Mouse (Mus musculus): ENCODE measurements around the gene Fhad1. TPM values are rescaled to one million over a fixed set of nuclear protein-coding genes. Genes with fewer than 3 reads are reported as not detected.
A peak's percentile ranks its signal among the peaks of the same experiment; 100 is the strongest.
"Not testable (repeated sequence)": the region's sequence is repeated elsewhere in the genome, so short reads cannot be mapped to it uniquely, and the experiment has no call there.

The Fhad1 gene
- 1 to 10 TPM; 8.6 to 9.7 TPM for total RNA-seq (2021)

DNA sequence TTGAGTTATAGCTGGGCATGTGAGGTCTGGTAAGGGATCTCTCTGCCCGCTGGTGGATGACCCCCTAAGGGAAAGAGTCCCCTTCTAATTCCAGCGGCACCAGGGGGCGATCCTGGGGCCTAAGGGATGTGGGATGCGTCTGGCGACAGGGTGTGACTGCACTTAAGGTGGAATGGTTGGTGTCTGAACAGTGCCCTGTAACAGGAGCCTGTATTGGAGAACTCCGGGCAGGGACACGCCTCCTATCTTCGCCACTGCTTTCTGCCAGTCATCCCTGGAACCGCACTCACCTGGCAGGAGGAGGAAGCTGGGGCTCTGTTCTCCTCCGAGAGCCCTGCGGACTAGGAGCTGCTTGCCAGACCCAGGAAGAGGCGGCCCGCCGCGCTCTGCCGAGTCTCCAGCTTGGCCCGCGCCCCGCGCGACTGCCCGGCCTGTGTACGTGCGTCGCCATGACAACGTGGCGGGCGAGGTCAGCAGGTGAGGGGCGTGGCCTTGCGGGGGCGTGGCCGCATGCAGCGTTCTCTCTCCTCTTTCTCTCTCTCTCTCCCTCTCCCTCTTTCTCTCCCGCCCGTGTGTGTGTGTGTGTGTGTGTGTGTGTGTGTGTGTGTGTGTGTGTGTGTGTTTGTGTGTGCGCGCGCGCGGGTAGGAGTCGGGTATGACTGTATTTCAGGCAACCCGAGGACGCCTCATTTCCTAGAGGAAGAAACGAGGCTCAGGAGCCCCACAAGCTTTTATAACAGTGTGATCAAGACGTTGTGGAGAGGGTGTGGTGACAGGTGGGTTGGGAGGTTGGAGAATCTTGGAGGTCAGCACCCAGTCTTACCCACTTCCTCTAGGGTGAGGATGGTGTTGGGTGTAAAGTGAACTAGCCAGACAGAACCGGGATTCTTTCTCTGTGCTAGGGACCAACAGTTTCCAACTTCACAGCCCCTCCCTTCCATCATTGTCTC is at the start of gene Fhad1:
Gene Fhad1, minus strand, starts transcription at position 424 of the 950 bp plus-strand sequence.
- peak; percentile 21 to 22 for DNase-seq

DNA sequence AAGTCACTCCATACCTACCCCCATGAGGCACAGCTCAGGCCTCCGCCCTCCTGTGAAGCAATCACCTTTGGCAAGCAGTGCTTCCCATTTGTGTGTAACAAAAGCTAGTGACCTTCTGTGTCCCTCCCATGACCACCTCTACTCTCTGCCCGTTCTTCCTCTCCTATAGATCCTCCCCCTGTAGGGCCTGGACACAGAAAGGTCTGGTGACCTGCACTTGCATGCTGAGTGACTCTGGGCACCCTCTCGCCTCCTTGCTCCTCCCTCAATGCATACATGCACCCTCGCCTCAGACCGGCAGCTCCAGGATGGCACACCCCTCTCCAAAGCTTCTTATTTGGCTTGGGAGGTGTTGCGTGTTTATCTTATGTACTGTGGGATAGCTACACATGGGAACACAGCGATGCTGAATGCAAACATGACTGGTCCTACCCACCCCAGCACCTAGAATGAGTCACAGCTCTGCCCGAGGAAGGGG is 48.2 kb upstream of the Fhad1 start:
- DNase-seq = no peak

DNA sequence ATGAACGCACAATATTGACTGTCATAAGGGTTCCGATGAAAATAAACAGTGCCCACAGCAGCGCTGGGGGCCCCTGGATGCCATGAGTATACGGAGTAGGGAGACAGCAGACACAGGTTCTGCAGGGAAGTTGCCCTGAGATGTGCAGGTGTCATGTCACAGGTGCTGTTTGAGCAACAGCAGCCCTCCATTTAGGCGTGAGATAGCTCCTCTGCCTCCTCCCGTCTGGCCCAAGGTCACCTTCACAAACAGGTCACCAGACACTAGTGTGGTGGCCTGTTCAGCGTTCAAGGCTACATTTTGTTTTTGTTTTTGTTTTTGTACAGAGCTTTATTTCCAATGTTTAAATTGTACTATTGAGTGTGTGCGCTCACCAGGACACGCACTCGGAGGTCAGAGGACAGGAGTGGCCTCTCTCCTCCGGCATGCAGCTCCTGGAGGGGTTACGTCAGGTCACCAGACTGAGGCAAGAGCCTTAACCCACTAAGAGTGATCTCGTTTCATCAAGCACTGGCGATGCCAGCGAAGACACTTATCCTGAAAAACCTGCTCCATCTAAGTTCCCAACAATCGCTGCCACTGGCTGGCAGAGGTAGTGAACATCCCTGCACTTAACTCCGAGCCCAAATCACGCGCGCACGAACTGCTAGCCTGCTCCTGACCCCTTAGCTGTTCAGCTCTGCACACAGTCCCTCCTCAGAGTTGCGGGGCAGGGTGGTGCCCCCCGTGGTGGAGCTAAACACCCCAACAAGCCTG is 46.8 kb upstream of the Fhad1 start:
- no peak for DNase-seq

DNA sequence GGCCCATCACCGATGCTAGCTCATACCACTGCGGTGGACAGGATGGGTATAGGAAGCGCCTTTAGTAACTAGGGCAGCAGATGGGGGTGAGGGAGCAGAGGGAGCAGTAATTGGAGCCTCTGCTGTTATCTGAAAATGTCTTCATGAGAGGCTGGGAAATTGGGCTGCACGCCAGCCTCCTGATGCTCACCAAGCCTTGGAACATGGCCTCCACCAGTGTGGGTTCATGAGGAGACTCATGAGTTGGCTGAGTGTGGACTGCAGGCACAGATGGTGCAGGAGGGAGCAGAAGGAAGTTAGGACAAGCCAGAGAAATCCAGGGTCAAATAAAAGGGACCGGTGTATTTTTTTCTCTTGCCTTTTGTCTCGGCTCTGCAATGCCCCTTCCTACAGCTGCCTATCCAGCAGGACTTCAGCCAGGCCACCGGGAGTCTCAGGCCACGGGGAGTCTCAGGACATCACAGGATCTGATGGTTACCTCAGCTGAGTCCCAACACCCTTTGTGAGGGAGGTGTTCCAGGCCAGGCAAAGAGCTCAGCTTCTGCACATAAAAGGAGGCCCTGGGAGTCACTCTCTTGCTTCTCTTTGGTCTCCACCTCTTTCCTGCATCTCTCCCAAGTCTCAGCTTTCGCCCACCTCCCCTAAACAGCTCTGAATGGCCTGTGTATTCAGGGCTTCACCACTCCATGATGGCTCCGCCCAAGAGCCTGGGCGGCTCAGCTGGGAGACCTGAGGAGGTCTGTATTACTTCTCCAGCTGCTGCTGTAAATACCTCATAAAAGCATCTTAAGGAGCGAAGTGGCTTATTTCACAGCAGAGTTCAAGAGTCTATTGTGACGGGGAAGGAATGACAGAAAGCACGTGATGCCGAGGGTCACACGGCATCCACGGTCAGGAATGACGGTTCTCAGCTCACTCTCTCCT is 45.8 kb upstream of the Fhad1 start:
- peak in 1 of 2 experiments; percentile 38 for DNase-seq

DNA sequence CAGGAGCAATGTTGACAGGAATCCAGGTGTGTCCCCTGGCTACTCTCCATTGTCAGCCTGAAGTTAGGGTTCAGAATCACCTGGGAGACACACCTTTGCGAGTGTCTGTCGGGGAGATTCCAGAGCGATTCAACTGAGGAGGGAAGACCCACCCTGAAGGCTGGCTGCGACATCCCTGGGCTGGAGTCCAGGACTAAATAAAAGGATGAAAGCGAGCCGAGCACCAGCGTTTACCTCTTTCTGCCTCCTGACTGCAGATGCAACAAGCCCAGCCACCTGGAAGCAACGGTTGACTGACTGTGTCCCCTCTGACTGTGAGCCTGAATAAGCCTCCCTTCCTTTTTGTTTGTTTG is 44.9 kb upstream of the Fhad1 start:
- no peak for DNase-seq

DNA sequence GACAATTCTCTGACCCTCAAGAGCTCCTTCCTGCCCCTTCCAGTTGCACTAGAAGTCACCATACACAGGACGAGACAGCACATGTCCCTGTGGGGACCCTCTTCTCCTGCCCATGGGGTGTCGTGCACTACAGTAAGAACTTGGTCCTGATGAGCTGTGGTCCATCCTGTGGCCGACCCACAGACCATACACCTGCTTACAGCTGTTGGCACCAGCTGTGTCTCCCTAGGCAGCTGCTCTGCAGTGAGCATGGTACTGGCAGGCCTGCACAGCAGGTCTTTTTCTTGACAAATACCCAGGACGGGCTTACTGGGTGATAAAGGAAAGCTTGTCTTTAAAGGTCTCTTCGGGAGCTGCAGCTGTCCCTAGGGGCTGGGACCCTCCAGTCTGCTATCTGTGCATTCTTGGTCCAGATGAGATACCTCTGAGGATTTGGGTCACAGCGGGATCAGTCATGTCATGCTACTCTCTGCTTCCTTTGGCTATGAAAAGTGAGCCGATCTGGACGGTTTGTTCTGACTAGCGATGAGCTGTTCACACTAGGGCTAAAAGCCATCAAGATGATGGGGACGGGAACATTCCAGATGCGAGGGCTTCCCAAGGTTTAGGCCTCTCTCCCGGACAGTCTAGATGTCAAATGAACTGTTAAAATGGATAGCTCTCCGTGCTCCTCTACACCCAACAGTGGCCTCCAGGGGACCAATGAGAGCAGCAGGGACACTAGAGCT is 44.4 kb upstream of the Fhad1 start:
- DNase-seq = no peak

DNA sequence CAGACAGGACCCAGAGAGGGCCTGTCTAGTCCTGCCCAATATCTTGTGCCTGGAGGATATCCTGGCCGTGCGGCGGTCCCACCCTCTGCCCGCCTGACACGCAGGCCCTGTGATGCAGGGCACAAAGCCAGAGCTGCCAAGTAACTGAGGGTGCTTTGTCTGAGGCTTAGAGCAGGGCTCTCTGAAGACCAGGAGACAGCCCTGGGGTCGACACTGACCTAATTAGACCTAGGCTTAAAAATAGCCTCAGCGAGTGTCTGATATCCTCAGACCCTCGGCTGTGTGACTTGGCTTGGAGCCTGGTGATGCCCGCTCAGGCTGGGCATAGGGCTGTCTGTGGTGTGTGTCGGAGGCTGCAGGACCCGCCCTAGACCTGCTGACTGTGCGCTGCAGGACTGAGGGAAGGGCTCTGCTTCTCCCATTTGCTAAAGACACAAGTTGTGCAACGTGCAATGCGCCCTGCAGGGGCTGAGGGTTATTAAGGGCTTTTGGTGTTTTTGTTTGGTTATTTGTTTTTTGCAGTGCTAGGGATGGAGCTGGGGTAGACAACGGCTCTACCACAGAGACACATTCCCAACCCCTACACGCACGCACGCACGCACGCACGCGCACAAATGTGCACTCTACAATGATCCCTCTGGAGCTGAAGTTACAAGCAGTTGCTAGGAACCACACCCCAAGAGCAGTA is 42.8 kb upstream of the Fhad1 start:
- DNase-seq = peak; percentile 29 to 51

DNA sequence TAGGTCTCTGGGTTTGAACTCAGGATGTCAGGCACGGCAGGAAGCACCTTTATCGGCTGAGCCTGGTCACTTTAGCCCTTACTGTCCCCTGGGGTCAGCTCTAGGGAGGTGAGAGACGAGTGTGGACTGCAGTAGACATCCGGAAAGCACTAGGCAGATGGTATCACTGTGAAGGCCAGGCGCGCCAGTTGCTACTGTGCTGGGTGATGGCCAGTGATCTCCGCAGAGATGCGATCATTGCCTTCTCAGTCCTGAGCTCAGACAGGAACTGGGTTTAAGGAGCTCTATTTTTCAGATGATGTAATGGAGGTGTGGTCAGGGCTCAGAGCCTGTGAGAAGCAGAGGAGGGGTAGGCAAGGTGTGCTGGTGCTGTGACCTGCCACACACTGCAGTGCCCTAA is 40.7 kb upstream of the Fhad1 start:
- no peak for DNase-seq

DNA sequence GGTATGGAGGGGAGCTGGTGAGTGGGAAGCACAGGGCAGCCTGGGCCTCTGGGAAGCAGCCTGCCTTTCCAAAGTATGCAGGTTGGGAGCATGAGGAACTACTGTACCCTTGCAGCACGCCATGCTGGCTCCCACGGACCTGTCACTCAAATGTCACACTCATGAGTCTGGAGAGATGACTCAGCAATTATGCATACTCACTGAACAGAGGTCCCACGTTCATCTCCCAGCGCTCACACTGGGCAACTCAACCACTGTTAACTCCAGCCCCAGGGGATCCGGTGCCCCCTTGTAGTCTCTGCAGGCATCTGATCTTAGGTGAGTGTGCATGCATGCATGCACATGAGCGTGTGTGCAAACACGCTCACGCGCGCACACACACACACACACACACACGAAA is 39.7 kb upstream of the Fhad1 start:
- DNase-seq = no peak

DNA sequence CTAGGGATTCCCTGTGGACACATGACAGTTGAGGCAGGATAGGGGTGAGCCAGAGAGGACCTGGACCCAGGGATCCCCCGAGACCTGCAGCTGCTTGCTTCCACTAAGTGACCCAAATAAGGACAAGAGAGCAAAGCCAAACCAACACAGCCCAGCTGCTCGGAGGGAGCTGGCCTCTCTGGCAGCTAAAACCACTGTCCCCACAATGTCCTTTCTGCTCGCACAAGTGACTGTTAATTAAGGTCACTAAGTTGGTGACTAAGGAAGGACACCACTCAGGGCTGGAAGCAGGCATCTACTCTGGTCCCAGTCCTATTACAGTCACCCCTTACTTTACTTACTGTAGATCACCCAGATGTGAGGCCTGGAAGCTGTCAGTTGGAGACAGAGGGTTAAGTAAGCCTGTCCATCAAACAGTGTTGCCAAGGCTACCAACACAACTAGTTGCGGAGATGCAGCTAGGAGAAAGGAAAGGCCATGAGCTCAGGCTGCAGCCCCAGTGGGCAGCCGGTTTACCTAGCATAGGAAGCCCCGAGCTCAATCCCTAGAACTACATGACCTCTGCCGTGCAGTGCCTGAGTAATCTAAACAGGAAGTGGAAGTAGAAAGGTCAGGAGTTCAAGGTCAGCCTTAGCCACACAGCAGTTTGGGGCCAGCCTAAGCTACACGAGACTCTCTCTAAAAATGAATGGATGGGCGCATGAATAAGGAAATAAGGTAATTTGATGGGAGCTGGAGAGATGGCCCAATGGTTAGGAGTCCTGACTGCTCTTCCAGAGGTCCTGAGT is 39.0 kb upstream of the Fhad1 start:
- no peak for DNase-seq

DNA sequence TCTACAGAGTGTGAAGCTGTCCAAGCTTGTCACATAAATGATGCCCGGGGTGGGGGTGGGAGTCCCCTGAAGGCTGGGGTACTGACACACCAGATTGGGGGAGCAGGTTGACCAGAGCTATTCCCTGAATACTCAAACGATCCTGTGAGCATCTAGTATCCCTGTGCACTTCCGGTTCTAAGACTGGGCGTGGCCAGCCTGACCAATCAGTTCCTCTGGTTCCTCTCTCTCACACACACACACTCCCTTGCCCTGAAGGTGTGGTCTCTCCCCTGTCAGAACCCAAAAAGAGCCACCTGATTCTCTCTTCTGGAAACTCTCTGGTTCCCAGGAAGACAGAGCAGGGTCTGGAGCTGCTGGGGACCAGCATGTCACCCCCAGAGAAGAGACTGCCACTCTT is 38.4 kb upstream of the Fhad1 start:
- DNase-seq = no peak

DNA sequence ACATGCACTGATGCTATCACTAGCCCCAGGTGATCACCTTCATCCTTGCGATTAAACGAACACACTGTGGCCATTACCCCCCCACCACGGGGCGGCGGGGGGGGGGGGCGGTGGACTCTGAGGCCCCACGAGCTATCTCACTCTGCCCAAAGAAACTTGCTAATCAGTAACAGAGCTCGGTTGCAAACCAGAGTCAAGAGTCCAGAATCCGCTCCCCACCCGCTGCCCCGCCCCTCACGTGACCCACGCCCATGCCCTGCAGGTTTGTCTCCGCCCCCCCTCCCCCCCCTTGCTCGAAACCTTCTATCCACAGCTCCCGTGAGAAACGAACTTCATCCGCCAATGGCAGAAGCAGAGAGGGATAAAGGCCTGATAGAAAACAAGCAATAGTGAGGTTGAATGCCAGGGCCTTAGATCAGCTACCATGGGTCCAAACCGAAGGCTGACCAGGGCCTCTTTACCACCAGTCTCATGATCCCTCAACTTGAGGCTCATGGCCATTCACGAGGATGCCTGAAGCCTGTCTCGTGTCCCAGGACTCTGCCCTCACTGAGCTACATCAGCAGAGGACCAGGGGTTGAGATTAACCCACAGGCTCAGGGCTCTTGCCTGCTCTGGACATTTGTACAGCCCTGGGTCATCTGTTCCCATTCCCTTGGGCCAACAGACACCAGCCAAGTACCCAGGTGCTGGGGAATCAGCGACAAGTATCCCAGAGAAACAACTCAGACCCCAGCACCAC is 37.7 kb upstream of the Fhad1 start:
- DNase-seq = no peak

DNA sequence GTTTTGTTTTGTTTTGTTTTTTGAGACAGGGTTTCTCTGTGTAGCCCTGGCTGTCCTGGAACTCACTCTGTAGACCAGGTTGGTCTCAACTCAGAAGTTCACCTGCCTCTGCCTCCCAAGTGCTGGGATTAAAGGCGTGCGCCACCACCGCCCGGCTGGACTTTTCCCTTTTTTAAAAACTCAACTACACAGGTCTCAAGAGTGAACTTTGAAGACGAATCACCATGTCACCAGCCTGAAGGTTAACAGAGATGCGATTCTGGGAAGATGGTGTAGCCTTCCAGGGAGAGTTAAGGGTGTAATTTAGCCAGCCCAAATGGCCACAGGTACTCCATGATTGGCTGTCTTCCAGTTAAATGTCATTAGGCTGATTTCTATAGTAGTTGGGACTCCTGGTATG is 37.0 kb upstream of the Fhad1 start:
- DNase-seq = not testable (repeated sequence)

DNA sequence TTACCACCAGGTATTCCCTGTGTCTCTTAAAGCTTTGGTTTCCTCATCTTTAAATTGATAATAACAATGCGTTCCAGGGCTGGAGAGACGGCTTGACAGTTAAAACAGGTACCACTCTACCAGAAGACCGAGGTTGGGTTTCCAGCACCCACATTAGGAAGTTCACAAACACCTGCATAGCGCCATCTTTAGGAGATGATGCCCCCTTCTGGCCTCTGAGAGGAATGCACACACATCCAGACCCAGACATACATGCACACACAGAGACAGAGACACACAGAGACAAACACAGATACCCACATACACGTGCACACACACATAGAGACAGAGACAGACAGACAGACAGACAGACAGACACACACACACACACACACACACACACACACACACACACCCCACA is 35.1 kb upstream of the Fhad1 start:
- no peak for DNase-seq

DNA sequence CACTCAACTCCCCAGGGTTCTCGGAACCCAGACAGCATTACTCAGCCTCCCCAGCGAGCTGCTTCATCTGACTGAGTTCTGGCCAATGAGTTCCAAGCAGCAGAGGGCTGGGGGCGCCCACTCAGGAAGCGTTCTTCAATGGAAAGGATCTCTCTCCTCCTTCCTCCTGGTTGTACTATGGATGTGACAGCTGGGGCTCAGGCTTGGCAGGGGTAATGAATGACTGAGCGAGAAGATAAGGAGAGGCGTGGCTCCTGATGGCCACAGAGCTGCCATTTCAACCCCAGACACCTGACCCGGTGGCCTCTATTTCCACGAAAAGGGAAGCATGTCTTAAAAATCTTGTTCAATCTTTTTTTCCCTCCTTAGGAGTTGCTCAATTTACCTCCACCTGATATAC is 33.5 kb upstream of the Fhad1 start:
- DNase-seq = no peak

DNA sequence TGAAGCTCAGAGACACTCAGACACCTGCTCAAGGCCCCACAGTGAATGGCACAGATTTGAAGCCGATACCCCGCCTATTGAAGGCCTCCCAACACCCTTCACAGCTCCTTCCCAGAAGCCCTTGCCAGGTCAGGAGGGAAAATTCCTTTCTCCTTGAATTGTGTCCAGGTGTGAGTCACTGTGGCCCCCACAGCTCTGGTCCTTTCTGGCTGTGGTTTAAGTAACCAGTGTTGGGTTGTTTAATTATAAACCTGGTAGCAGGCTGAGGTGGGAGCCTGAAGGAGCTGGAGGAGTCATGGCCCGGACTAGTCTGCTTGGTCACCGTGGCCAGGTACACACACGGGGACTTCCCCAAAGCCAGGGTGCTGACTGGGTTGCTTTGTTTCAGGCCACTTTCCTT is 32.1 kb upstream of the Fhad1 start:
- DNase-seq = no peak

DNA sequence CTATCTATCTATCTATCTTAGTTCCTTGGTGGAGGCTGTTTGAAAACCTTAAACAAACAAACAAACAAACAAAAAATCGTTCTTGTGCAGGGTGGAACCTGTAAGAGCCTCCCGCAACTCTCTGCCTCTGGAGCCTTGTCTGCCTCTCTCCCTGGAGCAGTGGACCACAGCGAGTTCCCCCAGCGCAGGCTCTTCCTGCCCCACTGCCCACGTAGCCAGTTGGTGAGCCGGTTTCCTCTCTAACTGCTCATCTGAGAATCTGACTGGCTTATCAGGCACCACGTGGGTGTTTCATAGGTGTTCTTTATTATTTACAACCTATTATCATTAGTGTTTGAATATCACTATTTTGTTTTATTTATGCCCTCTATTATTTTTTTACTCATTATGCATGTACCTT is 31.6 kb upstream of the Fhad1 start:
- no peak for DNase-seq

DNA sequence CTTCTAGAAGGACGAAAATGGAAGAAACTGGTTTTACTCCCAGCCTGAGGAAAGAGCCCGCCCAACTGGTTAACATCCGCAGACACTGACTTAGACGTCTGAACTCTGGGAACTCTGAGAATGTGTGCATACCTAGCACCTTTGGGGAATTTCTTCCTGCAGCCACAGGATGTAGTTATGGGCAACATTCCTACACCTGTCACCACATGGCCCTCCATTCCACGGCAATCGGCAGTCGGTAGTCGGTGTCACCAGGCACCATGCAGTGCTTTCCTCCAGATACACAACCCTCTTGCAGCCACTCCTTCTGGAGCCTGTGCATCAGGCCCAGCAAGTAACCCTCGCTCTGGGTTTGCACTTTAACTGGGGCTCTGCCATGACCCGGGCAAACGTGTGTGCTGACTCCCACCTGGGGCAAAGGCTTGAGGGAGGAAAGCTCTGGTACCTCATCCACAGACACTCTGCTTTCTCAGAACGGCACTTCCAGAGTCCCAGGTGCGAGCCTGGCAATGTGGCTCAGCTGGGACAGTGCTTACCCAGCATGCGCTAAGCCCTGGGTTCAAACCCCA is 30.8 kb upstream of the Fhad1 start:
- DNase-seq = no peak

DNA sequence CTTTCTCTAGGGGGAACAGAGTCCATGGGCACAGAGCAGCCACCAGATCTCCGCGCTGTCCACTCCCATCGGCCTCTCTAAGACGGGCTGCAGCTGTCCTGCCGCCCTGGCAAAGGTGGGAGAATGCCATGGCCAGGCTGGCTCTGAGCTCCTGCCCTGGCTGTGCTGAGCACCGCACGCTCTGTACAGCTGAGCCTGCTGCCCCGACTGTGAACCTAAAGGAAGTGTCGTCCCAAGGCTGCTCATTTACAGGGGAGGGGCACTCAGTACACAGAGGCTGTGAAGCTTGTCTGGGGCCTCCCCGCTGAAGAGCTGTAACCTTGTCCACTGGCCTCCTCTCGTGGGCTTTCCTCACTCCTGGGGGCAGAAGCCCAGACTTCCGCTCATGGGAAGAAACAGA is 29.6 kb upstream of the Fhad1 start:
- no peak for DNase-seq

Data from layer of hippocampus, postnatal 36 days (tissue).